Comparison of ENCODE assay signal across 30 mouse cellular contexts in the genomic region with DNA sequence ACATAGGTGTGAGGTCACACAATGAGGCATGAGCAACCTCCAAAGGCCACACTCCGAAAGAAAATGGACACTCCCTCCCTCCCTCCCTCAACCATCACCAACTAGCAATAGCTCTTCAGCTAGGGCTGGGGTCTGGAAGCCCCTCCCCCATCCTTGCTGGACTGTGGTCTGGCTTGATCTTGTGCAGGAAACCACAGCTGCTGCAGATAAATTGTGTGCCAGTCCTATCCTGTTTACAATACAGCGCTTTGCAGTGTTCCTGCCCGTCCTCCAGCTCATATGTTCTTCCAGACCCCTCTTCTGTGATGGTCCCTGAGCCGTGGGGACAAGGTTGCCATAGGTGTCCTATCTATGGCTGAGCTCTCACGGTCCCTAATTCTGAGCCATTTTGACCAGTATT. TPM values are rescaled to one million over a fixed set of nuclear protein-coding genes. Genes with fewer than 3 reads are reported as not detected.
"Had no signal": no experiment of that assay in that cellular context is flagged by ENCODE, and none has a peak within 500 bp of the region (broad histone marks: within the 10 kb centered on the region; RNA-seq: fewer than 3 reads in every experiment).

No protein-coding gene starts in this region.

- DNase-seq: kidney, adult 18-20 months; kidney, adult 9 months; kidney, postnatal 14 days; kidney, postnatal 4 days; left cerebral cortex, postnatal 4 days; liver, postnatal 0 days; lung, postnatal 14 days; right cerebral cortex, adult 18-20 months; right cerebral cortex, postnatal 14 days; right cerebral cortex, postnatal 4 days; thymus, adult 2 months; thymus, postnatal 14 days; thymus, postnatal 4 days had no signal

- H3K9ac ChIP-seq: intestine, embryonic 15.5 days; limb, embryonic 12.5 days; limb, embryonic 15.5 days; liver, embryonic 14.5 days; liver, postnatal 0 days; midbrain, embryonic 15.5 days; neural tube, embryonic 12.5 days; neural tube, embryonic 15.5 days had no signal

- ATAC-seq: intestine, embryonic 15.5 days; liver, postnatal 0 days; midbrain, embryonic 15.5 days had no signal

- H3K9me3 ChIP-seq: intestine, embryonic 15.5 days; limb, embryonic 12.5 days; limb, embryonic 15.5 days; midbrain, embryonic 15.5 days; neural tube, embryonic 12.5 days; neural tube, embryonic 15.5 days had no signal

- H3K27ac ChIP-seq: intestine, embryonic 15.5 days; limb, embryonic 12.5 days; limb, embryonic 15.5 days; liver, embryonic 14.5 days; midbrain, embryonic 15.5 days; neural tube, embryonic 12.5 days; neural tube, embryonic 15.5 days; stomach, postnatal 0 days had no signal

- H3K36me3 ChIP-seq: intestine, embryonic 15.5 days; limb, embryonic 12.5 days; limb, embryonic 15.5 days; midbrain, embryonic 15.5 days; neural tube, embryonic 12.5 days; neural tube, embryonic 15.5 days had no signal

- H3K4me1 ChIP-seq: intestine, embryonic 15.5 days; limb, embryonic 12.5 days; limb, embryonic 15.5 days; midbrain, embryonic 15.5 days; neural tube, embryonic 12.5 days; neural tube, embryonic 15.5 days had no signal

- H3K27me3 ChIP-seq: intestine, embryonic 15.5 days; limb, embryonic 12.5 days; limb, embryonic 15.5 days; midbrain, embryonic 15.5 days; neural tube, embryonic 12.5 days; neural tube, embryonic 15.5 days had no signal

- H3K4me3 ChIP-seq: intestine, embryonic 15.5 days; limb, embryonic 12.5 days; limb, embryonic 15.5 days; midbrain, embryonic 15.5 days; neural tube, embryonic 12.5 days; neural tube, embryonic 15.5 days had no signal

- H3K4me2 ChIP-seq: intestine, embryonic 15.5 days; limb, embryonic 12.5 days; limb, embryonic 15.5 days; liver, embryonic 11.5 days; midbrain, embryonic 11.5 days; midbrain, embryonic 15.5 days; neural tube, embryonic 12.5 days; neural tube, embryonic 15.5 days had no signal

RNA-seq across cellular contexts. Expression of a gene that starts 10.3 kb away (rescaled TPM):
- total RNA-seq: layer of hippocampus, adult 18-20 months; layer of hippocampus, postnatal 14 days; left cerebral cortex, adult 8-10 months; left cerebral cortex, postnatal 14 days; left cerebral cortex, postnatal 4 days; megakaryocyte-erythroid progenitor cell, adult 5-6 weeks had no signal
- polyA plus RNA-seq: intestine, embryonic 15.5 days; kidney, embryonic 16.5 days; limb, embryonic 12.5 days; limb, embryonic 15.5 days; liver, embryonic 11.5 days; liver, embryonic 14.5 days; liver, postnatal 0 days; midbrain, embryonic 11.5 days; midbrain, embryonic 15.5 days; neural tube, embryonic 12.5 days; neural tube, embryonic 15.5 days; stomach, embryonic 14.5 days; stomach, postnatal 0 days had no signal

RNA-seq across cellular contexts. Expression of a gene that starts 13.9 kb away (rescaled TPM):
- total RNA-seq: layer of hippocampus, adult 18-20 months; layer of hippocampus, postnatal 14 days; left cerebral cortex, adult 8-10 months; left cerebral cortex, postnatal 14 days; left cerebral cortex, postnatal 4 days; megakaryocyte-erythroid progenitor cell, adult 5-6 weeks had no signal
- polyA plus RNA-seq: intestine, embryonic 15.5 days; kidney, embryonic 16.5 days; limb, embryonic 12.5 days; liver, embryonic 11.5 days; liver, embryonic 14.5 days; liver, postnatal 0 days; midbrain, embryonic 11.5 days; midbrain, embryonic 15.5 days; neural tube, embryonic 12.5 days; neural tube, embryonic 15.5 days; stomach, embryonic 14.5 days; stomach, postnatal 0 days had no signal

RNA-seq across cellular contexts. Expression of a gene that starts 23.9 kb away (rescaled TPM):
- total RNA-seq: layer of hippocampus, adult 18-20 months; layer of hippocampus, postnatal 14 days; left cerebral cortex, adult 8-10 months; left cerebral cortex, postnatal 14 days; left cerebral cortex, postnatal 4 days; megakaryocyte-erythroid progenitor cell, adult 5-6 weeks had no signal
- polyA plus RNA-seq: intestine, embryonic 15.5 days; kidney, embryonic 16.5 days; limb, embryonic 12.5 days; limb, embryonic 15.5 days; liver, embryonic 11.5 days; liver, embryonic 14.5 days; liver, postnatal 0 days; midbrain, embryonic 11.5 days; midbrain, embryonic 15.5 days; neural tube, embryonic 12.5 days; neural tube, embryonic 15.5 days; stomach, embryonic 14.5 days; stomach, postnatal 0 days had no signal

RNA-seq across cellular contexts. Expression of a gene that starts 49.2 kb away (rescaled TPM):
- total RNA-seq: layer of hippocampus, adult 18-20 months had no signal
- polyA plus RNA-seq: limb, embryonic 12.5 days; limb, embryonic 15.5 days; liver, embryonic 11.5 days; midbrain, embryonic 11.5 days; midbrain, embryonic 15.5 days; neural tube, embryonic 12.5 days; neural tube, embryonic 15.5 days; stomach, embryonic 14.5 days had no signal

RNA-seq across cellular contexts. Expression of a gene that starts 50.5 kb away (rescaled TPM):
- total RNA-seq: layer of hippocampus, adult 18-20 months; layer of hippocampus, postnatal 14 days; left cerebral cortex, adult 8-10 months; left cerebral cortex, postnatal 14 days; left cerebral cortex, postnatal 4 days; megakaryocyte-erythroid progenitor cell, adult 5-6 weeks had no signal
- polyA plus RNA-seq: intestine, embryonic 15.5 days; kidney, embryonic 16.5 days; limb, embryonic 12.5 days; limb, embryonic 15.5 days; liver, embryonic 11.5 days; liver, embryonic 14.5 days; liver, postnatal 0 days; midbrain, embryonic 11.5 days; midbrain, embryonic 15.5 days; neural tube, embryonic 12.5 days; neural tube, embryonic 15.5 days; stomach, embryonic 14.5 days; stomach, postnatal 0 days had no signal
